9 mouse cellular contexts compared by ENCODE assay signal in the genomic region with DNA sequence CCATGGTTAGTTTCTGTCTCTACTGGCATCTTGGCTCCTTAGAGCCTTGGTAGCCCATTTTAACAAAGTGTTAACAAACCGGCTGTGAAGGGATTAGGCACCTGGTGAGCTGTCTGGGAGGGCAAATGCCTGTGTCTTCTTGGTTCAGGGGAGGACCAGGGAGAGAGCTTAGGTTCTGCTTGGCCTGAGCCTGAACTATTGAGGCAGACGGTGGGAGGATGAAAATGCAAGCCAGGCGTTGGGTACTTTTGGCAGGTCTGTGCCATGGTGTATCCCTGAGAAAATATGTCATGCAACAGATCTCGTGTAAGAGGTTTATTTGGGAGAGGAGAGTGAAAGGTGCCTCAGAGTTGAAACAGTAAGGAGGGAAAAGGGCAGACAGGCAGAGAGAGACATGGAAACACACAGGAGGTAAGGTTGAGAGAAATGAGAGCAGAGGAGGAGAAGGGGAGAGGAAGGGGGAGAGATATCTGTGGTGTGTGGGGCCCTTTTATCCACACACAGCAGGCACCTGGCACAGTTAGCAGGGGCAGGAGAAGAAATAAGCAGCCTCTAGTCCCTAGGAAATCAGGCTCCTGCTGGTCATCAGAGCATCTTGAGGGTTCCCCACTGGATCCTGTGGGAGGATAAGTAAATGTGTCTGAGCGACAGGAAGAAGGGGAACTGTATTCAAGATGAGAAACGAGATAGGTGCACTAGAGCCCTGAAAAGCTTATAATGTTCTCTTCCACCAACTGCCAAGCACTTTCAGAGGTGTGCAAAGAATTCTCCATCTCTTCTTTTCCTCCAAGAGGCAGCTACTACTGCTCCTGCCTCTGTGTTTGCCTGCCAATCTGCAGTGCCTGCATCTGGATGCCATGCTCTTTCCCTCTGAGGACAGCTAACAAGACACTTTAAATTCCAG. TPM values are rescaled to one million over a fixed set of nuclear protein-coding genes. Genes with fewer than 3 reads are reported as not detected.
DNase-seq lines count a peak whose midpoint lies in the region; ATAC-seq and TF ChIP-seq lines count a peak whose summit lies in the region.
"Had no signal": no experiment of that assay in that cellular context is flagged by ENCODE, and none has a peak within 500 bp of the region (broad histone marks: within the 10 kb centered on the region; RNA-seq: fewer than 3 reads in every experiment).

No protein-coding gene starts in this region.

- no peak for TF ChIP-seq CTCF in kidney, postnatal 0 days (IDR thresholded peaks at IDR 0.05; ENCODE audit: low read depth)
- no peak for TF ChIP-seq CTCF in CH12.LX (conservative IDR thresholded peaks at IDR 0.05 in 1 of 2, IDR thresholded peaks at IDR 0.05 in 1 of 2; ENCODE audit: low read depth in 2 of 2, low read length in 2 of 2)
- no peak for TF ChIP-seq CTCF in hindbrain, postnatal 0 days (IDR thresholded peaks at IDR 0.05; ENCODE audit: low read depth)
- TF ChIP-seq CTCF in forebrain, postnatal 0 days (IDR thresholded peaks at IDR 0.05; ENCODE audit: low read depth) = no peak

- no peak for TF ChIP-seq RAD21 in CH12.LX (IDR thresholded peaks at IDR 0.05; ENCODE audit: low read depth, low read length)

- no peaks in the 10 kb centered on the region for H3K36me3 ChIP-seq in kidney, postnatal 0 days (ENCODE audit: insufficient read depth, low read length)
- H3K36me3 ChIP-seq in CH12.LX (replicated peaks in 1 of 2; ENCODE audit: control insufficient read depth in 1 of 2, insufficient read depth in 1 of 2, low read length in 1 of 2) = peaks cover 28 to 38% of the 10 kb centered on the region in 2 experiments
- no peaks in the 10 kb centered on the region for H3K36me3 ChIP-seq in embryonic facial prominence, embryonic 15.5 days
- no peaks in the 10 kb centered on the region for H3K36me3 ChIP-seq in stomach, embryonic 14.5 days (ENCODE audit: control insufficient read depth, insufficient read depth, low read length)
- H3K36me3 ChIP-seq in hindbrain, postnatal 0 days (ENCODE audit: insufficient read depth, low read length) = no peaks in the 10 kb centered on the region
- H3K36me3 ChIP-seq in forebrain, postnatal 0 days (ENCODE audit: insufficient read depth) = no peaks in the 10 kb centered on the region

- H3K4me3 ChIP-seq in kidney, postnatal 0 days (replicated peaks; ENCODE audit: low read depth, low read length) = peak overlapping the region; percentile 3
- peak overlapping the region; percentile 59 to 98 (median 72) for H3K4me3 ChIP-seq in CH12.LX (replicated peaks in 1 of 3; ENCODE audit: low read depth in 2 of 3, low read length in 2 of 3, poor library complexity in 1 of 3)
- H3K4me3 ChIP-seq in embryonic facial prominence, embryonic 15.5 days (replicated peaks) = peak overlapping the region; percentile 4; the same call in 1 of the 2 replicates
- H3K4me3 ChIP-seq in stomach, embryonic 14.5 days (ENCODE audit: low read depth, low read length) = no peak overlapping the region
- no peak overlapping the region for H3K4me3 ChIP-seq in hindbrain, postnatal 0 days (ENCODE audit: low read length)
- H3K4me3 ChIP-seq in forebrain, postnatal 0 days (ENCODE audit: low read depth, low read length) = no peak overlapping the region

- TF ChIP-seq EP300 in CH12.LX (IDR thresholded peaks at IDR 0.05; ENCODE audit: low read length) = no peak

- DNase-seq in kidney, postnatal 0 days (ENCODE audit: low spot score) = no peak
- DNase-seq in kidney, adult 18-20 months = no peak
- no peak for DNase-seq in CH12.LX (ENCODE audit: extremely low read depth)
- no peak for DNase-seq in right cerebral cortex, postnatal 25 days
- DNase-seq in hindbrain, postnatal 0 days (ENCODE audit: low spot score) = no peak
- no peak for DNase-seq in forebrain, postnatal 0 days

- no peaks in the 10 kb centered on the region for H3K27me3 ChIP-seq in kidney, postnatal 0 days (ENCODE audit: insufficient read depth, low read length)
- no peaks in the 10 kb centered on the region for H3K27me3 ChIP-seq in CH12.LX (replicated peaks)
- no peaks in the 10 kb centered on the region for H3K27me3 ChIP-seq in embryonic facial prominence, embryonic 15.5 days
- H3K27me3 ChIP-seq in stomach, embryonic 14.5 days (ENCODE audit: control insufficient read depth, insufficient read depth, low read length) = no peaks in the 10 kb centered on the region
- no peaks in the 10 kb centered on the region for H3K27me3 ChIP-seq in hindbrain, postnatal 0 days (ENCODE audit: insufficient read depth, low read length)
- H3K27me3 ChIP-seq in forebrain, postnatal 0 days (ENCODE audit: insufficient read depth, low read length) = no peaks in the 10 kb centered on the region

- peak overlapping the region; percentile 13; the same call in 1 of the 2 replicates for H3K9ac ChIP-seq in kidney, postnatal 0 days (ENCODE audit: low read depth, low read length)
- H3K9ac ChIP-seq in CH12.LX (ENCODE audit: insufficient read depth, low read depth) = peak overlapping the region; percentile 98
- no peak overlapping the region for H3K9ac ChIP-seq in embryonic facial prominence, embryonic 15.5 days
- 0 out of 2 replicates have a peak overlapping the region, but pooled peaks have one; percentile 2 for H3K9ac ChIP-seq in stomach, embryonic 14.5 days (replicated peaks; ENCODE audit: low read depth, low read length)
- no peak overlapping the region for H3K9ac ChIP-seq in hindbrain, postnatal 0 days (replicated peaks; ENCODE audit: low read length)
- no peak overlapping the region for H3K9ac ChIP-seq in forebrain, postnatal 0 days

- no peak for ATAC-seq in kidney, postnatal 0 days (replicated peaks; ENCODE audit: low FRiP score, low read depth)
- no peak for ATAC-seq in embryonic facial prominence, embryonic 15.5 days (ENCODE audit: insufficient number of reproducible peaks, low FRiP score, low TSS enrichment, low read depth)
- no peak for ATAC-seq in stomach, embryonic 14.5 days (ENCODE audit: insufficient number of reproducible peaks, insufficient read depth, low FRiP score, low read depth)
- no peak for ATAC-seq in hindbrain, postnatal 0 days
- no peak for ATAC-seq in forebrain, postnatal 0 days

- peak overlapping the region; percentile 38 for H3K4me2 ChIP-seq in kidney, postnatal 0 days (ENCODE audit: low read length)
- peak overlapping the region; percentile 95 for H3K4me2 ChIP-seq in CH12.LX (ENCODE audit: insufficient read depth, low read depth, poor library complexity, severe bottlenecking)
- no peak overlapping the region for H3K4me2 ChIP-seq in embryonic facial prominence, embryonic 15.5 days (replicated peaks)
- no peak overlapping the region for H3K4me2 ChIP-seq in stomach, embryonic 14.5 days (replicated peaks; ENCODE audit: low read depth, low read length)
- H3K4me2 ChIP-seq in hindbrain, postnatal 0 days (ENCODE audit: low read depth, low read length) = no peak overlapping the region
- no peak overlapping the region for H3K4me2 ChIP-seq in forebrain, postnatal 0 days (ENCODE audit: low read depth)

- H3K4me1 ChIP-seq in kidney, postnatal 0 days (replicated peaks; ENCODE audit: insufficient read depth, low read length) = no peaks in the 10 kb centered on the region
- peaks cover 24 to 63% of the 10 kb centered on the region in 2 experiments for H3K4me1 ChIP-seq in CH12.LX (ENCODE audit: control insufficient read depth in 1 of 2, insufficient read depth in 2 of 2)
- no peaks in the 10 kb centered on the region for H3K4me1 ChIP-seq in embryonic facial prominence, embryonic 15.5 days
- no peaks in the 10 kb centered on the region for H3K4me1 ChIP-seq in stomach, embryonic 14.5 days (ENCODE audit: control insufficient read depth, insufficient read depth, low read length)
- H3K4me1 ChIP-seq in hindbrain, postnatal 0 days (ENCODE audit: insufficient read depth, low read length) = no peaks in the 10 kb centered on the region
- no peaks in the 10 kb centered on the region for H3K4me1 ChIP-seq in forebrain, postnatal 0 days (ENCODE audit: insufficient read depth)

- H3K79me2 ChIP-seq in CH12.LX (replicated peaks; ENCODE audit: control insufficient read depth, extremely low read depth, insufficient read depth, poor library complexity, severe bottlenecking) = peaks cover 60% of the 10 kb centered on the region

- dilution Hi-C loops in CH12.LX (cut with MboI; ENCODE audit: extremely low pct_ligation_motif_present, extremely low pct_unique_long_range_greater_than_20kb, low sequenced_read_pairs) = no loop called here

- H3K27ac ChIP-seq in kidney, postnatal 0 days = peak overlapping the region; percentile 47
- H3K27ac ChIP-seq in CH12.LX (ENCODE audit: insufficient read depth, low read depth) = peak overlapping the region; percentile 91
- no peak overlapping the region for H3K27ac ChIP-seq in embryonic facial prominence, embryonic 15.5 days (replicated peaks)
- no peak overlapping the region for H3K27ac ChIP-seq in stomach, embryonic 14.5 days (ENCODE audit: low read length)
- H3K27ac ChIP-seq in hindbrain, postnatal 0 days = no peak overlapping the region
- no peak overlapping the region for H3K27ac ChIP-seq in forebrain, postnatal 0 days (ENCODE audit: low read depth, low read length)

- no peak for TF ChIP-seq POLR2A in CH12.LX (IDR thresholded peaks at IDR 0.05; ENCODE audit: low read depth, low read length)

- in situ Hi-C loops in CH12.LX (cut with MboI; ENCODE audit: low pct_ligation_motif_present, low pct_unique_long_range_greater_than_20kb, low sequenced_read_pairs) = no loop called here

- WGBS in kidney, postnatal 0 days = 32% methylated on average over 6 of the region's 6 CpGs
- WGBS in embryonic facial prominence, embryonic 15.5 days = 18% methylated on average over 6 of the region's 6 CpGs
- WGBS in stomach, embryonic 14.5 days = 21% methylated on average over 6 of the region's 6 CpGs
- 27% methylated on average over 6 of the region's 6 CpGs for WGBS in hindbrain, postnatal 0 days
- 19% methylated on average over 6 of the region's 6 CpGs for WGBS in forebrain, postnatal 0 days

- H3K9me3 ChIP-seq in kidney, postnatal 0 days (replicated peaks; ENCODE audit: low read length) = no peaks in the 10 kb centered on the region
- peaks cover 16% of the 10 kb centered on the region for H3K9me3 ChIP-seq in CH12.LX (replicated peaks; ENCODE audit: low read length)
- H3K9me3 ChIP-seq in embryonic facial prominence, embryonic 15.5 days (replicated peaks) = no peaks in the 10 kb centered on the region
- H3K9me3 ChIP-seq in stomach, embryonic 14.5 days (ENCODE audit: control insufficient read depth, low read depth, low read length) = no peaks in the 10 kb centered on the region
- no peaks in the 10 kb centered on the region for H3K9me3 ChIP-seq in hindbrain, postnatal 0 days (ENCODE audit: low read length)
- H3K9me3 ChIP-seq in forebrain, postnatal 0 days (ENCODE audit: low read length) = no peaks in the 10 kb centered on the region

RNA-seq across cellular contexts. Expression of gene Slfn2, which starts 0.8 kb away (rescaled TPM):
- polyA plus RNA-seq in kidney, postnatal 0 days (2015; fragmentation: Nextera tagmentation; extraction: Ambion mirVana) = 12.7 and 16.3 TPM in 2 replicates
- 209 and 215 TPM in 2 replicates for total RNA-seq in CH12.LX (2012; rRNA removed)
- 211 and 241 TPM in 2 replicates for total RNA-seq in CH12.LX (2014; rRNA removed)
- polyA plus RNA-seq in CH12.LX (2012; ENCODE audit: insufficient read length, low read depth) = 112 TPM in 2 replicates
- 6.5 and 8.5 TPM in 2 replicates for polyA plus RNA-seq in embryonic facial prominence, embryonic 15.5 days (2015; fragmentation: Nextera tagmentation; extraction: Ambion mirVana)
- polyA plus RNA-seq in stomach, embryonic 14.5 days (2014; fragmentation: Nextera tagmentation; extraction: Ambion mirVana) = 3.4 and 4.9 TPM in 2 replicates
- 0.36 and 1.7 TPM in 2 replicates for total RNA-seq in hindbrain, postnatal 0 days (2014; rRNA removed)
- polyA plus RNA-seq in hindbrain, postnatal 0 days (2015; fragmentation: Nextera tagmentation; extraction: Ambion mirVana) = 1.6 and 2.0 TPM in 2 replicates
- 1.8 and 3.5 TPM in 2 replicates for total RNA-seq in forebrain, postnatal 0 days (2014; rRNA removed)
- polyA plus RNA-seq in forebrain, postnatal 0 days (2015; fragmentation: Nextera tagmentation; extraction: Ambion mirVana) = 1.5 and 1.9 TPM in 2 replicates

RNA-seq across cellular contexts. Expression of gene Slfn8, which starts 45.1 kb away (rescaled TPM):
- 0.33 and 0.36 TPM in 2 replicates for polyA plus RNA-seq in kidney, postnatal 0 days (2015; fragmentation: Nextera tagmentation; extraction: Ambion mirVana)
- total RNA-seq in CH12.LX (2012; rRNA removed) (6.3 and 7.7 TPM in 2 replicates), CH12.LX (2014; rRNA removed) (3.3 and 3.4 TPM in 2 replicates)
- 3.5 and 4.1 TPM in 2 replicates for polyA plus RNA-seq in CH12.LX (2012; ENCODE audit: insufficient read length, low read depth)
- 0.76 and 1.0 TPM in 2 replicates for polyA plus RNA-seq in embryonic facial prominence, embryonic 15.5 days (2015; fragmentation: Nextera tagmentation; extraction: Ambion mirVana)
- polyA plus RNA-seq in stomach, embryonic 14.5 days (2014; fragmentation: Nextera tagmentation; extraction: Ambion mirVana) = 0.78 and 0.86 TPM in 2 replicates
- 0.42 and 0.83 TPM in 2 replicates for total RNA-seq in hindbrain, postnatal 0 days (2014; rRNA removed)
- 0.21 and 0.25 TPM in 2 replicates for polyA plus RNA-seq in hindbrain, postnatal 0 days (2015; fragmentation: Nextera tagmentation; extraction: Ambion mirVana)
- total RNA-seq in forebrain, postnatal 0 days (2014; rRNA removed) = 0.23 and 0.29 TPM in 2 replicates
- 0.06 and 0.27 TPM in 2 replicates for polyA plus RNA-seq in forebrain, postnatal 0 days (2015; fragmentation: Nextera tagmentation; extraction: Ambion mirVana)

RNA-seq across cellular contexts. Expression of gene Slfn1, which starts 51.0 kb away (rescaled TPM):
- polyA plus RNA-seq in kidney, postnatal 0 days (2015; fragmentation: Nextera tagmentation; extraction: Ambion mirVana) = 0.66 and 0.91 TPM in 2 replicates
- total RNA-seq in CH12.LX (2012; rRNA removed) (not detected in 2 replicates), CH12.LX (2014; rRNA removed) (not detected in 2 replicates)
- not detected in 2 replicates for polyA plus RNA-seq in CH12.LX (2012; ENCODE audit: insufficient read length, low read depth)
- 0.61 and 0.83 TPM in 2 replicates for polyA plus RNA-seq in embryonic facial prominence, embryonic 15.5 days (2015; fragmentation: Nextera tagmentation; extraction: Ambion mirVana)
- polyA plus RNA-seq in stomach, embryonic 14.5 days (2014; fragmentation: Nextera tagmentation; extraction: Ambion mirVana) = 0.22 TPM in 1 of 2 replicates, not detected in the other
- total RNA-seq in hindbrain, postnatal 0 days (2014; rRNA removed) = not detected in 2 replicates
- polyA plus RNA-seq in hindbrain, postnatal 0 days (2015; fragmentation: Nextera tagmentation; extraction: Ambion mirVana) = 0.08 and 0.09 TPM in 2 replicates
- total RNA-seq in forebrain, postnatal 0 days (2014; rRNA removed) = 0.14 TPM in 1 of 2 replicates, not detected in the other
- 0.08 TPM in 1 of 2 replicates, not detected in the other for polyA plus RNA-seq in forebrain, postnatal 0 days (2015; fragmentation: Nextera tagmentation; extraction: Ambion mirVana)
- total RNA-seq: layer of hippocampus, adult 8-10 months had no signal

Comparison
In these comparisons a context has a peak if more than half of its experiments do, and no peak if none do; other contexts are left out.
1. H3K27ac ChIP-seq: peak in kidney, postnatal 0 days (single experiment) and CH12.LX (single experiment); none in embryonic facial prominence, embryonic 15.5 days (single experiment), stomach, embryonic 14.5 days (single experiment), hindbrain, postnatal 0 days (single experiment) and forebrain, postnatal 0 days (single experiment).
2. H3K4me2 ChIP-seq: peak in kidney, postnatal 0 days (single experiment) and CH12.LX (single experiment); none in embryonic facial prominence, embryonic 15.5 days (single experiment), stomach, embryonic 14.5 days (single experiment), hindbrain, postnatal 0 days (single experiment) and forebrain, postnatal 0 days (single experiment).
3. H3K4me3 ChIP-seq: peak in kidney, postnatal 0 days (single experiment), CH12.LX (3 of 3) and embryonic facial prominence, embryonic 15.5 days (single experiment); none in stomach, embryonic 14.5 days (single experiment), hindbrain, postnatal 0 days (single experiment) and forebrain, postnatal 0 days (single experiment).
4. H3K9ac ChIP-seq: peak in kidney, postnatal 0 days (single experiment), CH12.LX (single experiment) and stomach, embryonic 14.5 days (single experiment); none in embryonic facial prominence, embryonic 15.5 days (single experiment), hindbrain, postnatal 0 days (single experiment) and forebrain, postnatal 0 days (single experiment).